Mouse (Mus musculus): ENCODE data around the gene Top2a.

DNA sequence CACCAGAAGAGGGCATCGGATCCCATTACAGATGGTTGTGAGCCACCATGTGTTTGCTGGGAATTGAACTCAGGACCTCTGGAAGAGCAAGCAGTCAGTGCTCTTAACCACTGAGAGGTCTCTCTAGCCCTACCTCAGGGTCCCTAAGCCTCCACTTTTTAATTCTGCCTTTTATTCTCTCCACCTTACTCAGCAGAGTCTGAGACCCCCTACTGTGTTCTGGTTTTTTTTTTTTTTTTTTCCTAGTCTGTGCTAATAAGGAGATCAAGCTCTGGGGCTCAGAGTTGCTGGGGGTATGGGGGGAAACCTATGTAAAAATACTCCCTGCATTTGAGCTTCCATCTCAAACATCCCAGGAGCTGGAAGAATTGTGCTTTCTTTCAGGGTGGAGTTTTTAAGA lies 71.9 kb downstream of the Top2a start:
- no peak for TF ChIP-seq CTCF (IDR thresholded peaks at IDR 0.05; ENCODE audit: borderline replicate concordance, insufficient read depth, low read length)
- no peak for TF ChIP-seq POLR2A (IDR thresholded peaks at IDR 0.05; ENCODE audit: low read depth, low read length)
